13 mouse cellular contexts compared by ENCODE assay signal in genomic region chr3:85202726-85203125, GRCm38 (mm10).
"Had no signal": no experiment of that assay in that cellular context is flagged by ENCODE, and none has a peak within 500 bp of the region (broad histone marks: within the 10 kb centered on the region; RNA-seq: fewer than 3 reads in every experiment).

No protein-coding gene starts in this region.

- H3K27me3 ChIP-seq: limb, embryonic 12.5 days; liver, embryonic 13.5 days; lung, embryonic 15.5 days; midbrain, embryonic 12.5 days had no signal

- H3K36me3 ChIP-seq: limb, embryonic 12.5 days; liver, embryonic 13.5 days; lung, embryonic 15.5 days; midbrain, embryonic 12.5 days had no signal

- H3K4me2 ChIP-seq: limb, embryonic 12.5 days; liver, embryonic 13.5 days; lung, embryonic 15.5 days; midbrain, embryonic 12.5 days had no signal

- H3K4me1 ChIP-seq: liver, embryonic 13.5 days; lung, embryonic 15.5 days had no signal

- H3K27ac ChIP-seq: kidney, postnatal 0 days; limb, embryonic 12.5 days; liver, embryonic 13.5 days; lung, embryonic 15.5 days; midbrain, embryonic 12.5 days had no signal

- H3K9ac ChIP-seq: limb, embryonic 12.5 days; liver, embryonic 13.5 days; liver, postnatal 0 days; lung, embryonic 15.5 days; midbrain, embryonic 12.5 days had no signal

- H3K9me3 ChIP-seq: limb, embryonic 12.5 days; liver, embryonic 13.5 days; lung, embryonic 15.5 days; midbrain, embryonic 12.5 days had no signal

- H3K4me3 ChIP-seq: limb, embryonic 12.5 days; liver, embryonic 13.5 days; lung, embryonic 15.5 days; midbrain, embryonic 12.5 days had no signal

- DNase-seq: kidney, adult 18-20 months; kidney, postnatal 36 days; liver; liver, embryonic 13.5 days; liver, postnatal 0 days; right cerebral cortex, postnatal 25 days; thymus, adult 18-20 months; thymus, postnatal 14 days had no signal

- ATAC-seq: liver, postnatal 0 days; midbrain, embryonic 16.5 days had no signal
